Mouse (Mus musculus) liver, embryonic 13.5 days (tissue): ENCODE measurements around the gene Plau. TPM values are rescaled to one million over a fixed set of nuclear protein-coding genes. Genes with fewer than 3 reads are reported as not detected.

Experiments
- ATAC-seq: fragments of 200-750 bp; cut with Nextera tagmentation; 2 replicates; pipeline ENCODE4 v1.8.0; 2017; ENCODE audit warnings: low read depth, mild to moderate bottlenecking, moderate number of reproducible peaks, moderate library complexity
- DNase-seq: peaks from one replicate; pipeline ENCODE4 v3.0.0; 2022
- H3K27ac ChIP-seq: fragments of 300-500 bp; sonication (generic); 2 replicates; pipeline ENCODE4 v1.5.1; 2015; ENCODE audit warnings: moderate library complexity, mild to moderate bottlenecking, inconsistent platforms
- H3K27me3 ChIP-seq: fragments of 300-500 bp; sonication (generic); 2 replicates; pipeline ENCODE4 v1.6.1; 2015; ENCODE audit warnings: mild to moderate bottlenecking, inconsistent platforms
- H3K36me3 ChIP-seq: fragments of 300-500 bp; sonication (generic); 2 replicates; pipeline ENCODE4 v1.6.1; 2015; ENCODE audit warnings: mild to moderate bottlenecking, inconsistent platforms
- H3K4me1 ChIP-seq: fragments of 300-500 bp; sonication (generic); replicated peaks from 2 replicates; pipeline ENCODE4 v1.6.1; 2015; ENCODE audit warnings: inconsistent platforms
- H3K4me2 ChIP-seq: fragments of 300-500 bp; sonication (generic); 2 replicates; pipeline ENCODE4 v1.6.1; 2015; ENCODE audit warnings: inconsistent platforms, mild to moderate bottlenecking, moderate library complexity
- H3K4me3 ChIP-seq: fragments of 300-500 bp; sonication (generic); replicated peaks from 2 replicates; pipeline ENCODE4 v1.5.1; 2015; ENCODE audit warnings: mild to moderate bottlenecking, inconsistent platforms
- H3K9ac ChIP-seq: fragments of 300-500 bp; sonication (generic); 2 replicates; pipeline ENCODE4 v1.6.1; 2015; ENCODE audit warnings: mild to moderate bottlenecking, inconsistent platforms
- H3K9me3 ChIP-seq: fragments of 300-500 bp; sonication (generic); replicated peaks from 2 replicates; pipeline ENCODE4 v1.6.1; 2016; ENCODE audit warnings: inconsistent platforms
- WGBS: fragments of 180-500 bp; shearing (Covaris S2); methylation state at CpG from one replicate; pipeline ENCODE4 v1.1.7; 2015; ENCODE audit not compliant: insufficient replicate concordance; 5-methylcytosine and 5-hydroxymethylcytosine counted together
- polyA plus RNA-seq: library from polyadenylated mRNA; unstranded; fragments of >200 nt; fragmentation: Nextera tagmentation; extraction: Ambion mirVana; gene quantifications from 2 replicates; pipeline ENCODE4 v1.2.1, GENCODE M21; 2015

The Plau gene
- polyA plus RNA-seq, 1 experiment from 2014 or later = 0.74 TPM

- DNase-seq (no peak), ATAC-seq (no peak)
- Histone ChIP-seq H3K4me3 (no peak overlapping the region), H3K27ac (no peak overlapping the region), H3K9me3 (no peaks in the 10 kb centered on the region), H3K9ac (no peak overlapping the region), H3K36me3 (no peaks in the 10 kb centered on the region), H3K27me3 (no peaks in the 10 kb centered on the region), H3K4me2 (no peak overlapping the region), H3K4me1 (peaks cover 17% of the 10 kb centered on the region)
- 57% methylated on average over 3 of the region's 3 CpGs for WGBS
These were observed 11.2 kb downstream of the Plau start for GRCm38 (mm10) chr14:20847637-20848129.

- Histone ChIP-seq H3K4me1 (peaks cover 17% of the 10 kb centered on the region), H3K4me3 (no peak overlapping the region), H3K27me3 (no peaks in the 10 kb centered on the region), H3K9ac (no peak overlapping the region), H3K36me3 (no peaks in the 10 kb centered on the region), H3K4me2 (no peak overlapping the region), H3K27ac (no peak overlapping the region), H3K9me3 (no peaks in the 10 kb centered on the region)
- no peak for DNase-seq
- 51% methylated on average over 4 of the region's 4 CpGs for WGBS
- no peak for ATAC-seq
These were observed 13.3 kb downstream of the Plau start for GRCm38 (mm10) chr14:20849753-20850152.

GRCm38 (mm10) chr14:20850498-20850897 lies 14.0 kb downstream of the Plau start:
- no peak for DNase-seq
- WGBS = 60% methylated on average over 2 of the region's 2 CpGs
- no peaks in the 10 kb centered on the region for H3K36me3 ChIP-seq
- H3K4me2 ChIP-seq = no peak overlapping the region
- H3K4me3 ChIP-seq = no peak overlapping the region
- peaks cover 14% of the 10 kb centered on the region for H3K4me1 ChIP-seq
- no peak overlapping the region for H3K27ac ChIP-seq
- H3K9me3 ChIP-seq = no peaks in the 10 kb centered on the region
- no peaks in the 10 kb centered on the region for H3K27me3 ChIP-seq
- no peak for ATAC-seq
- H3K9ac ChIP-seq = no peak overlapping the region

GRCm38 (mm10) chr14:20851776-20852175 lies 15.3 kb downstream of the Plau start:
- no peak overlapping the region for H3K4me3 ChIP-seq
- H3K4me2 ChIP-seq = no peak overlapping the region
- H3K4me1 ChIP-seq = 0 out of 2 replicates have a peak, but pooled peaks cover 3% of the 10 kb centered on the region
- H3K27me3 ChIP-seq = no peaks in the 10 kb centered on the region
- no peak overlapping the region for H3K27ac ChIP-seq
- no peaks in the 10 kb centered on the region for H3K36me3 ChIP-seq
- DNase-seq (no peak), ATAC-seq (no peak)
- H3K9ac ChIP-seq = no peak overlapping the region
- H3K9me3 ChIP-seq = no peaks in the 10 kb centered on the region

GRCm38 (mm10) chr14:20861152-20861551 lies 24.7 kb downstream of the Plau start:
- DNase-seq (no peak), ATAC-seq (no peak)
- Histone ChIP-seq H3K36me3 (no peaks in the 10 kb centered on the region), H3K4me2 (no peak overlapping the region), H3K4me3 (no peak overlapping the region), H3K27ac (no peak overlapping the region), H3K9ac (no peak overlapping the region), H3K9me3 (no peaks in the 10 kb centered on the region), H3K27me3 (no peaks in the 10 kb centered on the region), H3K4me1 (no peaks in the 10 kb centered on the region)
- 54% methylated on average over 2 of the region's 2 CpGs for WGBS

GRCm38 (mm10) chr14:20861559-20861958 lies 25.1 kb downstream of the Plau start:
- ATAC-seq (no peak), DNase-seq (no peak)
- H3K27me3 ChIP-seq = no peaks in the 10 kb centered on the region
- no peak overlapping the region for H3K4me3 ChIP-seq
- 50% methylated on average over 5 of the region's 5 CpGs for WGBS
- H3K9ac ChIP-seq = no peak overlapping the region
- no peak overlapping the region for H3K27ac ChIP-seq
- H3K36me3 ChIP-seq = no peaks in the 10 kb centered on the region
- no peak overlapping the region for H3K4me2 ChIP-seq
- no peaks in the 10 kb centered on the region for H3K4me1 ChIP-seq
- H3K9me3 ChIP-seq = no peaks in the 10 kb centered on the region

- H3K27me3 ChIP-seq = no peaks in the 10 kb centered on the region
- no peak overlapping the region for H3K4me2 ChIP-seq
- H3K9me3 ChIP-seq = no peaks in the 10 kb centered on the region
- no peaks in the 10 kb centered on the region for H3K36me3 ChIP-seq
- WGBS = 65% methylated on average over 6 of the region's 6 CpGs
- no peak overlapping the region for H3K27ac ChIP-seq
- DNase-seq (no peak), ATAC-seq (no peak)
- H3K9ac ChIP-seq = no peak overlapping the region
- H3K4me3 ChIP-seq = no peak overlapping the region
- H3K4me1 ChIP-seq = no peaks in the 10 kb centered on the region
These were observed 27.0 kb downstream of the Plau start for GRCm38 (mm10) chr14:20863306-20864065.

GRCm38 (mm10) chr14:20864192-20864591 lies 27.7 kb downstream of the Plau start:
- DNase-seq = no peak

GRCm38 (mm10) chr14:20865604-20866003 lies 29.1 kb downstream of the Plau start:
- no peak overlapping the region for H3K27ac ChIP-seq
- no peaks in the 10 kb centered on the region for H3K4me1 ChIP-seq
- no peaks in the 10 kb centered on the region for H3K27me3 ChIP-seq
- H3K36me3 ChIP-seq = no peaks in the 10 kb centered on the region
- no peak for DNase-seq
- H3K9ac ChIP-seq = no peak overlapping the region
- no peak overlapping the region for H3K4me2 ChIP-seq
- ATAC-seq = no peak
- H3K9me3 ChIP-seq = no peaks in the 10 kb centered on the region
- no peak overlapping the region for H3K4me3 ChIP-seq
- WGBS = 79% methylated on average over 8 of the region's 8 CpGs

More at GRCm38 (mm10) chr14:20864192-20864591, 27.7 kb downstream of the Plau start:
- Histone ChIP-seq H3K4me3 (no peak overlapping the region), H3K27me3 (no peaks in the 10 kb centered on the region), H3K27ac (no peak overlapping the region), H3K9ac (no peak overlapping the region), H3K4me1 (no peaks in the 10 kb centered on the region), H3K9me3 (no peaks in the 10 kb centered on the region), H3K36me3 (no peaks in the 10 kb centered on the region), H3K4me2 (no peak overlapping the region)
- no peak for ATAC-seq
- 57% methylated on average over 4 of the region's 4 CpGs for WGBS

GRCm38 (mm10) chr14:20866365-20866764 lies 29.9 kb downstream of the Plau start:
- no peak overlapping the region for H3K27ac ChIP-seq

GRCm38 (mm10) chr14:20870110-20870509 lies 33.6 kb downstream of the Plau start:
- Histone ChIP-seq H3K36me3 (no peaks in the 10 kb centered on the region), H3K4me2 (no peak overlapping the region), H3K9me3 (no peaks in the 10 kb centered on the region), H3K4me1 (peaks cover 12% of the 10 kb centered on the region), H3K9ac (no peak overlapping the region), H3K4me3 (no peak overlapping the region), H3K27me3 (no peaks in the 10 kb centered on the region), H3K27ac (no peak overlapping the region)
- DNase-seq (no peak), ATAC-seq (no peak)
- 83% methylated on average over 3 of the region's 3 CpGs for WGBS

More at GRCm38 (mm10) chr14:20866365-20866764, 29.9 kb downstream of the Plau start:
- 85% methylated on average over 7 of the region's 7 CpGs for WGBS
- no peak overlapping the region for H3K4me3 ChIP-seq
- no peaks in the 10 kb centered on the region for H3K27me3 ChIP-seq
- H3K9me3 ChIP-seq = no peaks in the 10 kb centered on the region
- ATAC-seq (no peak), DNase-seq (no peak)
- no peaks in the 10 kb centered on the region for H3K36me3 ChIP-seq
- H3K4me2 ChIP-seq = no peak overlapping the region
- H3K9ac ChIP-seq = no peak overlapping the region
- no peaks in the 10 kb centered on the region for H3K4me1 ChIP-seq

GRCm38 (mm10) chr14:20871495-20871894 lies 35.0 kb downstream of the Plau start:
- H3K27me3 ChIP-seq = no peaks in the 10 kb centered on the region
- no peak overlapping the region for H3K4me2 ChIP-seq
- peaks cover 12% of the 10 kb centered on the region for H3K4me1 ChIP-seq
- no peak for ATAC-seq
- H3K27ac ChIP-seq = no peak overlapping the region
- 55% methylated on average over 1 of the region's 1 CpGs for WGBS
- no peak for DNase-seq
- no peak overlapping the region for H3K9ac ChIP-seq
- H3K9me3 ChIP-seq = no peaks in the 10 kb centered on the region
- no peaks in the 10 kb centered on the region for H3K36me3 ChIP-seq
- H3K4me3 ChIP-seq = no peak overlapping the region
